Comparison of ENCODE assay signal across 26 mouse cellular contexts in the genomic region with DNA sequence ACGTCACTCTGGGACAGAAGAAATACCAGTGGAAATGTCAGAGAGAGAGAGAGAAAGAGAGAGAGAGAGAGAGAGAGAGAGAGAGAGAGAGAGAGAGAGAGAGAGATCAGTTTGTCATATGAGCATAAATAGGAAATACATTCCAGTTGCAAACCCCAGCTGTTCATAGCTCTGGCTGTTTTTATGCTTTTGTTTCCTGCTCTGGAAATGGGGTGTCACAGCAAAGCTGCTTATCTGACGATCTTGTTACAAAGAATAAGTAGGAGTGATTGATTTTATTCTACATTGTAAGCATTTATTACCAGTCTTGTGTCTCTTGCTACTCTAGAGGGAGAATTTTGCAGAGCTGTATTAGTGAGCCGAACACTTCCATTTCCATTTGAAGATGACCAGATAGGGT.
DNase-seq lines count a peak whose midpoint lies in the region; ATAC-seq and TF ChIP-seq lines count a peak whose summit lies in the region.
"Had no signal": no experiment of that assay in that cellular context is flagged by ENCODE, and none has a peak within 500 bp of the region (broad histone marks: within the 10 kb centered on the region; RNA-seq: fewer than 3 reads in every experiment).

No protein-coding gene starts in this region.

- H3K27me3 ChIP-seq in kidney, postnatal 0 days (ENCODE audit: insufficient read depth, low read length) = no peaks in the 10 kb centered on the region
- no peaks in the 10 kb centered on the region for H3K27me3 ChIP-seq in kidney, embryonic 14.5 days (ENCODE audit: control insufficient read depth, insufficient read depth, low read length)
- H3K27me3 ChIP-seq in lung, embryonic 15.5 days = no peaks in the 10 kb centered on the region
- H3K27me3 ChIP-seq: CH12.LX; embryonic facial prominence, embryonic 12.5 days; embryonic facial prominence, embryonic 15.5 days; hindbrain, embryonic 13.5 days had no signal

- TF ChIP-seq CTCF in kidney, postnatal 0 days (IDR thresholded peaks at IDR 0.05; ENCODE audit: low read depth) = no peak

- WGBS in kidney, postnatal 0 days = 49% methylated on average over 3 of the region's 3 CpGs
- 47% methylated on average over 3 of the region's 3 CpGs for WGBS in kidney, embryonic 14.5 days
- WGBS in lung, embryonic 15.5 days = 36% methylated on average over 3 of the region's 3 CpGs

- peak; percentile 65 for DNase-seq in kidney, postnatal 0 days (ENCODE audit: low spot score)
- no peak for DNase-seq in lung, postnatal 14 days
- peak; percentile 16 for DNase-seq in MN1 (ENCODE audit: low spot score)
- no peak for DNase-seq in urinary bladder, postnatal 4 days (ENCODE audit: low spot score in 2 of 2)
- DNase-seq: adrenal gland, adult 2 months; adrenal gland, postnatal 14 days; B cell, adult 2 months; cerebellum, adult 11 months; cerebellum, adult 2 months; cerebellum, adult 9-11 months; cerebellum, postnatal 25 days; forebrain, postnatal 0 days; gastrocnemius, adult 2 months; gastrocnemius, postnatal 14 days; heart, postnatal 36 days had no signal

- no peak for ATAC-seq in kidney, postnatal 0 days (replicated peaks; ENCODE audit: low FRiP score, low read depth)
- no peak for ATAC-seq in kidney, embryonic 14.5 days (ENCODE audit: low FRiP score, low TSS enrichment)
- peak; percentile 57; the same call in 1 of the 2 replicates for ATAC-seq in lung, embryonic 15.5 days (ENCODE audit: borderline replicate concordance, extremely low read depth, low FRiP score, low TSS enrichment)
- ATAC-seq: forebrain, embryonic 14.5 days; forebrain, postnatal 0 days; hindbrain, embryonic 16.5 days had no signal

- H3K9ac ChIP-seq in kidney, postnatal 0 days (ENCODE audit: low read depth, low read length) = no peak overlapping the region
- no peak overlapping the region for H3K9ac ChIP-seq in kidney, embryonic 14.5 days (ENCODE audit: low read depth, low read length)
- no peak overlapping the region for H3K9ac ChIP-seq in lung, embryonic 15.5 days
- H3K9ac ChIP-seq: embryonic facial prominence, embryonic 12.5 days; embryonic facial prominence, embryonic 15.5 days; forebrain, postnatal 0 days; hindbrain, embryonic 13.5 days had no signal

- no peaks in the 10 kb centered on the region for H3K4me1 ChIP-seq in kidney, postnatal 0 days (replicated peaks; ENCODE audit: insufficient read depth, low read length)
- H3K4me1 ChIP-seq in kidney, embryonic 14.5 days (ENCODE audit: control insufficient read depth, insufficient read depth, low read length) = no peaks in the 10 kb centered on the region
- no peaks in the 10 kb centered on the region for H3K4me1 ChIP-seq in lung, embryonic 15.5 days

- no peaks in the 10 kb centered on the region for H3K9me3 ChIP-seq in kidney, postnatal 0 days (replicated peaks; ENCODE audit: low read length)
- H3K9me3 ChIP-seq in kidney, embryonic 14.5 days (ENCODE audit: control insufficient read depth, low read length) = no peaks in the 10 kb centered on the region
- H3K9me3 ChIP-seq in lung, embryonic 15.5 days = no peaks in the 10 kb centered on the region
- H3K9me3 ChIP-seq: embryonic facial prominence, embryonic 12.5 days; embryonic facial prominence, embryonic 15.5 days; hindbrain, embryonic 10.5 days; hindbrain, embryonic 13.5 days had no signal

- no peak overlapping the region for H3K4me3 ChIP-seq in kidney, postnatal 0 days (replicated peaks; ENCODE audit: low read depth, low read length)
- no peak overlapping the region for H3K4me3 ChIP-seq in kidney, embryonic 14.5 days (ENCODE audit: low read length)
- no peak overlapping the region for H3K4me3 ChIP-seq in lung, embryonic 15.5 days
- H3K4me3 ChIP-seq: embryonic facial prominence, embryonic 12.5 days; embryonic facial prominence, embryonic 15.5 days; gastrocnemius, adult 2 months; hindbrain, embryonic 10.5 days; hindbrain, embryonic 13.5 days had no signal

- no peaks in the 10 kb centered on the region for H3K36me3 ChIP-seq in kidney, postnatal 0 days (ENCODE audit: insufficient read depth, low read length)
- no peaks in the 10 kb centered on the region for H3K36me3 ChIP-seq in kidney, embryonic 14.5 days (ENCODE audit: control insufficient read depth, insufficient read depth, low read length)
- H3K36me3 ChIP-seq in lung, embryonic 15.5 days = no peaks in the 10 kb centered on the region
- H3K36me3 ChIP-seq: embryonic facial prominence, embryonic 12.5 days; embryonic facial prominence, embryonic 15.5 days; G1E; hindbrain, embryonic 10.5 days; hindbrain, embryonic 13.5 days had no signal

- H3K27ac ChIP-seq in kidney, postnatal 0 days = no peak overlapping the region
- no peak overlapping the region for H3K27ac ChIP-seq in kidney, embryonic 14.5 days (ENCODE audit: low read depth, low read length)
- no peak overlapping the region for H3K27ac ChIP-seq in lung, embryonic 15.5 days
- H3K27ac ChIP-seq: embryonic facial prominence, embryonic 12.5 days; embryonic facial prominence, embryonic 15.5 days; gastrocnemius, adult 2 months; hindbrain, embryonic 10.5 days; hindbrain, embryonic 13.5 days had no signal

- H3K4me2 ChIP-seq in kidney, postnatal 0 days (ENCODE audit: low read length) = no peak overlapping the region
- no peak overlapping the region for H3K4me2 ChIP-seq in kidney, embryonic 14.5 days (replicated peaks; ENCODE audit: low read depth, low read length)
- no peak overlapping the region for H3K4me2 ChIP-seq in lung, embryonic 15.5 days
- H3K4me2 ChIP-seq: embryonic facial prominence, embryonic 12.5 days; embryonic facial prominence, embryonic 15.5 days; heart, embryonic 11.5 days; hindbrain, embryonic 13.5 days had no signal

Comparison
In these comparisons a context has a peak if more than half of its experiments do, and no peak if none do; other contexts are left out.
1. DNase-seq: peak in kidney, postnatal 0 days (single experiment) and MN1 (single experiment); none in lung, postnatal 14 days (single experiment) and urinary bladder, postnatal 4 days (0 of 2).